Mouse (Mus musculus): ENCODE results near the gene 1110008P14Rik. TPM values are rescaled to one million over a fixed set of nuclear protein-coding genes. Genes with fewer than 3 reads are reported as not detected.

1110008P14Rik gene
- total and polyA plus RNA-seq, 3 experiments = 24.3 to 32.4 (median 27.8) TPM

DNA sequence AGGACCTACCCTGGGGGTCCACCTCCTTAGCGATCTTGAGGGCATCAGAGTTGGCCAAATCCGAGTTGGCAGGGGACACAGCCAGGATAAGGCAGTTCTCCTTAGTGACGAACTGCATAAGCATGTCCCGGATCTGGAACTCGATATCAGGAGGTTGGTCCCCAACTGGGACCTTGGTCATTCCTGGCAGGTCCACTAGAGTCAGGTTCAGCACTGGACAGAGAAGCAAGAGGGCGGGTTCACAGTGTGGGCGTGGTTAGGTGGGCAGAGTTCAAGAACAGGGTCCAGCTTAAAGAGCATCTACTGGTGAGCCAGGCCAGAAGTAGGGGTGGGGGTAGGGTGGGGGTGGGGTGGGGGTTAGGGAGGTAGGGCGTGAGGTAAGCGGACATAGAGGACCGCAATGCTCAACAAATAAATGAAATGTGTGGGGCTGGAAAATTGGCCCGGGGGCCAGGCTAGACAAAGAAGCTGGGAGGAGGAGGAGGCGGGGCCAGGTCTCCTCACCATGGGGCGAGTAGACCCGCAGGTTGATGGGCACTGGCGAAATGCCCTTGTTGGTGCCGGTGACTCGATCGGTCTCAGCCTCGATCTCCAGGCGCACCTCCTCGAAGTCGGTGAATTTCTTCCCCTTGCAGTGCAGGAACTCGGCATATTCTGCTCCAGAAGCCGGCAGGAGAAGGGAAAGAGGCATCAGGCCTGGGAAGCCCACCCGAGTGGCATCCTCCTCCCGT lies 41.7 kb downstream of the 1110008P14Rik start:
- Histone ChIP-seq H3K36me3 (replicated peaks in 1 of 2; ENCODE audit: control insufficient read depth in 1 of 2, insufficient read depth in 1 of 2, low read length in 1 of 2) (no peaks in the 10 kb centered on the region), H3K9me3 (replicated peaks; ENCODE audit: low read length) (peaks cover 7% of the 10 kb centered on the region), H3K4me2 (ENCODE audit: insufficient read depth, low read depth, poor library complexity, severe bottlenecking) (no peak overlapping the region), H3K9ac (ENCODE audit: insufficient read depth, low read depth) (no peak overlapping the region), H3K27ac (ENCODE audit: insufficient read depth, low read depth) (no peak overlapping the region), H3K27me3 (replicated peaks) (peaks cover 83% of the 10 kb centered on the region), H3K79me2 (replicated peaks; ENCODE audit: control insufficient read depth, extremely low read depth, insufficient read depth, poor library complexity, severe bottlenecking) (no peaks in the 10 kb centered on the region), H3K4me1 (ENCODE audit: control insufficient read depth in 1 of 2, insufficient read depth in 2 of 2) (peaks cover 0 to 6% of the 10 kb centered on the region in 2 experiments; a peak in 2 of 4 replicates), H3K4me3 (replicated peaks in 1 of 3; ENCODE audit: low read depth in 2 of 3, low read length in 2 of 3, poor library complexity in 1 of 3) (no peak overlapping the region)
- TF ChIP-seq NELFE (IDR thresholded peaks at IDR 0.05; ENCODE audit: low read depth, low read length) = no peak
- TF ChIP-seq IRF4 (IDR thresholded peaks at IDR 0.05; ENCODE audit: low read depth, low read length) = no peak
- in situ Hi-C loops (cut with MboI; ENCODE audit: low pct_ligation_motif_present, low pct_unique_long_range_greater_than_20kb, low sequenced_read_pairs) = no loop called here
- dilution Hi-C loops (cut with MboI; ENCODE audit: extremely low pct_ligation_motif_present, extremely low pct_unique_long_range_greater_than_20kb, low sequenced_read_pairs) = no loop called here
- DNase-seq (ENCODE audit: extremely low read depth) = no peak

DNA sequence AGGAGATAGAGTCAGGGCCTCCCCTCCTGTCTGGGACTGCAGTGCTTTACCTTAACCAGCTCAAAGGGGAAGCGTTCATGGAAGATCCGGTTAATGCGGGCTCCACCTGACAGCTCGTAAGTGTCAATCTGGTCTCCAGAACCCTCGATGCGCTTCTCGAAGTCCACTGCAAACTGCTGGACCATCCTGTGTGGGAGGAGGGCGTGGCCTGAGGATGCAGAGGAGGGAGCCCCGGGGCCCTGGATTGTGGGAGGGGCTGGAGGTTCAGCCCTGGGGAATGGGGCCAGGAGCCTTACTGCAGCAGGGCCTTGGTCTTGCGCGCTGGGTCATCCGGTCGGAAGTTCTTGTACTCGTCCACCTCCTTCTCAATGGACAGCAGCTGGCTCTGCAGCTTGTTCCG lies 45.9 kb downstream of the 1110008P14Rik start:
- Histone ChIP-seq H3K9me3 (replicated peaks; ENCODE audit: low read length) (peaks cover 7% of the 10 kb centered on the region), H3K27me3 (replicated peaks) (peaks cover 88% of the 10 kb centered on the region), H3K36me3 (replicated peaks in 1 of 2; ENCODE audit: control insufficient read depth in 1 of 2, insufficient read depth in 1 of 2, low read length in 1 of 2) (no peaks in the 10 kb centered on the region), H3K4me1 (ENCODE audit: control insufficient read depth in 1 of 2, insufficient read depth in 2 of 2) (no peaks in the 10 kb centered on the region), H3K79me2 (replicated peaks; ENCODE audit: control insufficient read depth, extremely low read depth, insufficient read depth, poor library complexity, severe bottlenecking) (no peaks in the 10 kb centered on the region), H3K4me2 (ENCODE audit: insufficient read depth, low read depth, poor library complexity, severe bottlenecking) (no peak overlapping the region), H3K27ac (ENCODE audit: insufficient read depth, low read depth) (no peak overlapping the region), H3K4me3 (replicated peaks in 1 of 3; ENCODE audit: low read depth in 2 of 3, low read length in 2 of 3, poor library complexity in 1 of 3) (no peak overlapping the region), H3K9ac (ENCODE audit: insufficient read depth, low read depth) (no peak overlapping the region)
- dilution Hi-C loops (cut with MboI; ENCODE audit: extremely low pct_ligation_motif_present, extremely low pct_unique_long_range_greater_than_20kb, low sequenced_read_pairs) = no loop called here
- in situ Hi-C loops (cut with MboI; ENCODE audit: low pct_ligation_motif_present, low pct_unique_long_range_greater_than_20kb, low sequenced_read_pairs) = no loop called here
- no peak for TF ChIP-seq MXI1 (IDR thresholded peaks at IDR 0.05; ENCODE audit: low read depth, low read length)
- no peak for TF ChIP-seq IRF4 (IDR thresholded peaks at IDR 0.05; ENCODE audit: low read depth, low read length)
- no peak for TF ChIP-seq JUN (IDR thresholded peaks at IDR 0.05; ENCODE audit: insufficient read depth, low read depth, low read length)
- TF ChIP-seq UBTF (IDR thresholded peaks at IDR 0.05; ENCODE audit: low read depth, low read length) = no peak
- TF ChIP-seq CTCF (conservative IDR thresholded peaks at IDR 0.05 in 1 of 2, IDR thresholded peaks at IDR 0.05 in 1 of 2; ENCODE audit: low read depth in 2 of 2, low read length in 2 of 2) = no peak
- no peak for DNase-seq (ENCODE audit: extremely low read depth)

DNA sequence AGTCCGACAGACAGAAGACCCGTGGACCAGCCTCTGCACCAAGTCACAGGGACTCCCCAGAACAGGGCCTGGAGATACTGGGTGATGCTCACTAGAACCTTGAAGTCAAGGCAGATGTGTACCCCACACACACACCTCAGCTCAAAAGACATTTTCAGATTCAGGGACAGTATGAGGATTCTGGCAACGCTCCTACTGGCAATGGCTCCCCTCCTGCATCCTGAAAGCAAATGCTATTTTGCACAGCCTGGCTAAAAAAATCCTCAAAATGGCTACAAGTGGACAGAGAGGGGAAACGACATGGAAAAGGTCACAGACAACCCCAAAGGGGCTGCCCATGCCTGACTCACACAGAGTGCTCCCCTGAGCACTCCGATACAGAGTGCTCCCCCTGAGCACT lies 49.6 kb downstream of the 1110008P14Rik start:
- no peak overlapping the region for H3K4me3 ChIP-seq (replicated peaks in 1 of 3; ENCODE audit: low read depth in 2 of 3, low read length in 2 of 3, poor library complexity in 1 of 3)
- TF ChIP-seq ZNF384 (IDR thresholded peaks at IDR 0.05; ENCODE audit: low read depth, low read length) (no peak), BHLHE40 (IDR thresholded peaks at IDR 0.05; ENCODE audit: low read depth, low read length) (no peak), ETS1 (conservative IDR thresholded peaks at IDR 0.05; ENCODE audit: low read depth, low read length) (no peak), MEF2A (IDR thresholded peaks at IDR 0.05; ENCODE audit: borderline replicate concordance, low read depth, low read length) (no peak), ELF1 (IDR thresholded peaks at IDR 0.05; ENCODE audit: low read depth, low read length) (no peak), MXI1 (IDR thresholded peaks at IDR 0.05; ENCODE audit: low read depth, low read length) (no peak), TCF12 (IDR thresholded peaks at IDR 0.05; ENCODE audit: low read depth, low read length) (no peak), ZMIZ1 (IDR thresholded peaks at IDR 0.05; ENCODE audit: low read depth, low read length) (no peak), IRF4 (IDR thresholded peaks at IDR 0.05; ENCODE audit: low read depth, low read length) (no peak), JUN (IDR thresholded peaks at IDR 0.05; ENCODE audit: insufficient read depth, low read depth, low read length) (no peak), RAD21 (IDR thresholded peaks at IDR 0.05; ENCODE audit: low read depth, low read length) (no peak), TBP (conservative IDR thresholded peaks at IDR 0.05; ENCODE audit: low read depth, low read length) (no peak)
- in situ Hi-C loops (cut with MboI; ENCODE audit: low pct_ligation_motif_present, low pct_unique_long_range_greater_than_20kb, low sequenced_read_pairs) (no loop called here), dilution Hi-C loops (cut with MboI; ENCODE audit: extremely low pct_ligation_motif_present, extremely low pct_unique_long_range_greater_than_20kb, low sequenced_read_pairs) (no loop called here)
- no peaks in the 10 kb centered on the region for H3K79me2 ChIP-seq (replicated peaks; ENCODE audit: control insufficient read depth, extremely low read depth, insufficient read depth, poor library complexity, severe bottlenecking)
- H3K27ac ChIP-seq (ENCODE audit: insufficient read depth, low read depth) = no peak overlapping the region
- no peaks in the 10 kb centered on the region for H3K36me3 ChIP-seq (replicated peaks in 1 of 2; ENCODE audit: control insufficient read depth in 1 of 2, insufficient read depth in 1 of 2, low read length in 1 of 2)
- H3K27me3 ChIP-seq (replicated peaks) = peaks cover 97% of the 10 kb centered on the region
- H3K9me3 ChIP-seq (replicated peaks; ENCODE audit: low read length) = no peaks in the 10 kb centered on the region
- DNase-seq (ENCODE audit: extremely low read depth) = no peak
- no peak overlapping the region for H3K4me2 ChIP-seq (ENCODE audit: insufficient read depth, low read depth, poor library complexity, severe bottlenecking)
- H3K9ac ChIP-seq (ENCODE audit: insufficient read depth, low read depth) = no peak overlapping the region
- no peaks in the 10 kb centered on the region for H3K4me1 ChIP-seq (ENCODE audit: control insufficient read depth in 1 of 2, insufficient read depth in 2 of 2)

Measured in CH12.LX (cell line).